Mouse (Mus musculus) cortical plate, adult 2 months (tissue): ENCODE measurements at regions not wholly inside any gene's neighbourhood (a gene's known extent, or its start where the extent isn't known, plus 50 kb on each side); places are given as distances from the start of the nearest gene placed in this dataset.

ENCODE experiments used
- CTCF ChIP-seq: fragments of 200-500 bp; IDR thresholded peaks from 2 replicates; pipeline ENCODE4 v1.5.1; 2011; ENCODE audit warnings: mild to moderate bottlenecking, control low read depth, low read length; ENCODE audit not compliant: insufficient read depth; ENCODE audit errors: extremely low read depth
- POLR2A ChIP-seq: fragments of 200-500 bp; IDR thresholded peaks from 2 replicates; pipeline ENCODE4 v1.6.1; 2011; ENCODE audit warnings: mild to moderate bottlenecking, low read length, control low read depth; ENCODE audit not compliant: insufficient read depth; ENCODE audit errors: extremely low read depth

GRCm38 (mm10) chr11:24745841-24746240, 668.0 kb downstream of the Bcl11a start:
- TF ChIP-seq POLR2A (no peak), CTCF (no peak)
